Mouse (Mus musculus) heart, adult 9 months (tissue): Measurements from ENCODE around the gene Bank1.

Experiments used
- DNase-seq, 2 experiments: peaks; one replicate each; pipeline ENCODE4 v3.0.0; 2022; ENCODE audit warnings: low spot score in 2 of 2

The Bank1 gene

GRCm38 (mm10) chr3:136106452-136106851 lies 219.4 kb downstream of the Bank1 start:
- no peak for DNase-seq

GRCm38 (mm10) chr3:136103339-136103738 lies 222.5 kb downstream of the Bank1 start:
- no peak for DNase-seq

DNA sequence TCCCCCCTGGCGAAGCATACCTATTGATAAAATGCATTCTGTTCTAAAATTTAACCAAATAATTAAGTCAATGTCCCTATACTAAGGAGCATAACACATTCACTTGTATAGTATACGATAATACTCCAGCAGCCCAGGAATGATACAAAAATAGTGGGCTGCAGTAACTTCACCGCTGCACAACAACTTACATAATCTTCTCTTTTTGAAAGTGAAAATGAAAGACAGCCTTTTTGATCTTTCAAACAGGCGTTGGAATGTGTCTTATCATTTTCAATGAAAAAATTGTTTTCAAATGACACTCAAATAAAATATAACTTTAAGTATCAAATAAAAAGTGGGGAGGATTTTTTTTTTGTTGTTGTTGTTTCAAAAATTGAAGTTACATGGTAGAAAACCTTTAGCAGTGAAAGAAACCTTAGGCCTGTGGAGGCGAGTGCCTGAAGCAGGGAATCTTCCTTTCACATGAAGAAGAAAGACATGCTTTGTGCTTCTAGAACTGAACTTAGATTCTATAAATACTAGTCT lies 224.8 kb downstream of the Bank1 start:
- no peak for DNase-seq

- DNase-seq: no peak
Measured at GRCm38 (mm10) chr3:136100292-136100691, 225.6 kb downstream of the Bank1 start.

DNA sequence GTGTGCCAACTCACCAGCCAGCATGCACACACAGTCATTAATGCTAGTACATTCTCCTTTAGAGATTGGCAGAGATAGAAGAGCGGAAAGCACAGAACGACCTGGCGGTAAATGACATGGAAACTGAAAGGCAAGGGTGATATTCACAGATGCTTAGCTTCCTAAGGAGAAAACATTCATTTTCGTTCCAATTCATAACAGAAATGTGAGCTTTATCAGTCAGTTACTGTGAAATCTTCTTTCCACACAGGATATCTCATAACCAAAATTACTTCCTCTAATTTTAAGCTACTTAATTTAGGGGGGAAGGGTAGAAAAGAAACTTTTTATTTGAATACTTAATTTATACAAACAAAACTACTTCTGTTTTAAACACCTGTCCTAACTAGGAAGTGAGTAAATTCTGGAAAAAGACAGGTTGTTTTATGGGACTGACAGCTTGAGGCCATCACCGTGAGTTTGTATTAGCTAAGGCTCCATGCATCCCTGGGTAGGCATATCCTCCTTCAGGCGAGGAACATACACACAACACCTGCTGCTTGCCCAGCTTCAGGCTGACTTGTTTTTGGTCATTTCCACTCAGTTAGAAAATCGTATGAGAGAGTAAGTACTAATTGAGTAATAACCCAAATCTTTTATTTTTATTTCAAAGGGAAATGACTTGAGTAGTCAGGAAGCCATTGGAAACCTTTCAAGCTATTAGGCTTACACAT lies 238.8 kb downstream of the Bank1 start:
- DNase-seq: no peak

- DNase-seq: no peak
Measured at GRCm38 (mm10) chr3:136086431-136086830, 239.4 kb downstream of the Bank1 start.

- DNase-seq: no peak
Measured at GRCm38 (mm10) chr3:136085077-136085476, 240.8 kb downstream of the Bank1 start.

- no peak for DNase-seq
Measured at GRCm38 (mm10) chr3:136084066-136084465, 241.8 kb downstream of the Bank1 start.

DNA sequence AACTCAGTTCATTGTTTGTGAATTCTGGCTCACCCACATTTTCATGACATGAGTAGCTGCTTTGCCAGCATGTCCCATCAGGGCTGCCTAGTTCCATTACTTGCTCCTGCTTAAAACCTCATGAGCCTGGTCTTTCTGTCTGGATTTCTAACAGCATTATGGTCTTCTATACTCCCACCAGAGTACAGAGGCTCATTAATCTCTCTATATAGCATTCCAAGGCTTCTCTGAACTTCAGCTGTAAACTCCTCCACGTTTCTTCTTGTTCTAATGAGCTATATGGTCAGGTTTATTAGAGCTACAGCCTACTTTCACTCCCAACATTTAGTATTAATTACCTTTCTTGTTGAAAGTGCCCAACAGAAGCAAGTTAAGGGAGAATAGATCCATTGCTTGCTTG lies 244.6 kb downstream of the Bank1 start:
- DNase-seq: no peak

GRCm38 (mm10) chr3:136078535-136078934 lies 247.3 kb downstream of the Bank1 start:
- peak in 1 of 2 experiments; percentile 7 for DNase-seq

GRCm38 (mm10) chr3:136070394-136070793 lies 255.5 kb downstream of the Bank1 start:
- DNase-seq: no peak

- DNase-seq: no peak
Measured at GRCm38 (mm10) chr3:136061907-136062306, 264.0 kb downstream of the Bank1 start.

DNA sequence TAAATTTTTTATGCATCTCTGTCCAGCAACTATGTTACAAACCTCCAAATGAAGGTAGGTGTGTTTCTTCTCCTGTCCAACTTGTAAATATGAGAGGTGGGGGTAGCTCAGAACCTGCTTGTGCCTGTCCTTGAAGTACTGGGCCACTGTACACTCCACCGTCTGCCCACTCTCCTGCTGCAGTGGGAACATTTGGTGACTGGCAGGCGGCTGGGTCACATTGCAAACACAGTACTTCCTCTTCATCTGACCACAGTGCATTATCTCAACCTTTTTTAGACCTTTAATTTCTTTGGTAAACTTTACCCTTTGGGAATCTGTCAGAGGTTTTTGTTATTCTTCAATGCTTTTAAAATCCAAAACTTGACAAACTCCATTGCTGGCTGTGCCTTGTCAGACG lies 275.2 kb downstream of the Bank1 start:
- no peak for DNase-seq

GRCm38 (mm10) chr3:136050215-136050614 lies 275.7 kb downstream of the Bank1 start:
- no peak for DNase-seq

DNA sequence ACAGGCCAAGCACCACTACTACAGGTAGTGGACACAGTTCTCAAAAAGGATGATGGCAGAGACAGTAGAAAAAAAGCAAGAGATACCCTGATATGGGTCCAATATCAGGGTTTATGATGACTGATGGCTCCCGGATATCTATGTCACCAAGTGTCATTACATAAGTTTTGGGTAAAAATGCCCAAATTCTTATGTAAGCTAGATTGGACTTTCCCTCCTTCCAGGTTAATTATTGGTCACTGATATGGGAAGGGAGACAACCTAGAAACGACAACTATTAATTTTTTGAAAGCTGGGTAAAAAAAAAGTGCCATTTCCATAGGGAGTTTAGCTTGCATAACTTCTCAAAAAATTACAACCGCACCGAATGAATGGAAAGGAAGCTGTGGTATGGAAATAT lies 277.8 kb downstream of the Bank1 start:
- DNase-seq: no peak

GRCm38 (mm10) chr3:136045381-136045780 lies 280.5 kb downstream of the Bank1 start:
- no peak for DNase-seq

DNA sequence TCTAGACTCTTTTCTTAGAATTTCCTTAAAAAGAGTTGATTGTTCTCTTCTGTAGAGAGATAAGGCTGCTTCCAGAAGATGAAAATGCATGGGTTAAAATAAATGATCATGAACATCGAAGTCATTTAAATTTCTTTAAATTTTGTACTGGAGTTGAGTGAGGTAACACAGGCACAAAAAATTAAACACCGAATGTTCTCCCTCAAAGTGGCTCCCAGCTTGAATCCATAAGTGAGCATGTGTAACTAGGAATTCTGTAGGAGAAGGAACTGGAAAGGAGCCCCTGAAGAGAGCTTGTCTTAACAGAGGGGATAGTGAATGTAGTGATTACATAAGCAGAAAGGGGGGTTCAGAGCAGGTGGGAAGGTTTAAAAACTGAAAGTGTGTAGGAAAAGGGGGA lies 285.8 kb downstream of the Bank1 start:
- DNase-seq: no peak

DNA sequence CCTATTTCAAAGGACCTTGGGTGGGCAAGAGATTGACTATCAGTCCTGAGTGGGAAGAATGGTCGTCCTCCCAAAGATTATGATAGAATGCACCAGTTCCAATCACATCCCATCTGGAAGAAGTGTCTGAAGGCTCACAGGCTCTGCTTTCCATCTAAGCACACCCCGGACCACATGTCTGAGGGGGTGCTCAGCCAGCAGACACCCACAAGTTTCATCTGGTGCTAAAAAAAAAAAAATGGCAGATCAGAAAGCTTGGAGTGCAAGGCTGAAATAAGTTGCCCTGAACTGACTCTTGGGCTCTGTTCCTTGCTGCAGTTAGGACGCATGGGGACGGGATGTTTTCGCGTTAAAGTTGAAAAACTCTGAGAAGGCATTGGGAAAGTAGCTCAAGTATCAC lies 286.4 kb downstream of the Bank1 start:
- DNase-seq: no peak

GRCm38 (mm10) chr3:136037254-136037653 lies 288.6 kb downstream of the Bank1 start:
- no peak for DNase-seq

DNA sequence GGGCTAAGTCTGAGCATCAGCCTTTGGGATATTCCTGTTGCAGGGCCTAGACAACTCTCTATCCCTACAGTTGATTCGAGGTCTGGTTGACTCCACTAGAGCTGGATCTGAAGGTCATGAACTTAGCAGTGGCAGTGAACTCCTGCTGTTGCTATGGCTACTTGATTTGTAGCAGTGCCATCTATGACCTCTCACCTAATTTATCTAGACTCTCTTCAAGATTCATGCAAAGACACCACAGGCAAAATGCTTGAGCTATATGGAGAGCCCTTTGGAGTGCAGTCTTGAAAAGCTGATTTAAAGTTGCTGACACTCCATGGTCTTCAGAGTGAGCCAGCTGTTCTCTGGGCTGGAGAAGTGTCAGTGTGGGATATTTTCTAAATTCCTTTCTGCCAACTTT lies 290.1 kb downstream of the Bank1 start:
- no peak for DNase-seq

DNA sequence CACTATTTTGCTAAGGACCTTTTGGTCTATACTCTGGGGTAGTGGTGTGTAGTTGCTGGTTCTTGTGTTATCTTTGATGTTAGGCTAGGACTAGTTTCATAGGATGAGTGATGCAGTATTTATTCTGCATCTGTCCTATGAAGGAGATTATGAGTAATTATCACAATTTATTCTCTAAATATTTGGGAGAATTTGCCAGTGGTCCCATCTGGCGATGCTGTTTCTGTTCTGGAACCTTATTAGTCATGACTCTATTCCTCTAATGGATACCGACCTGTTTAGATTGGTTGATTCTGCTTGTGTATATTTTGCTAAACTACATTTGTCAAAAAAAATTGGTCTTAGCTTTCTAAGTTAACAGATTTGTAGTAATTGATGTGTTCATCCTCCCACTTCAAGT lies 301.0 kb downstream of the Bank1 start:
- no peak for DNase-seq

- DNase-seq: no peak
Measured at GRCm38 (mm10) chr3:136017517-136017916, 308.3 kb downstream of the Bank1 start.

DNA sequence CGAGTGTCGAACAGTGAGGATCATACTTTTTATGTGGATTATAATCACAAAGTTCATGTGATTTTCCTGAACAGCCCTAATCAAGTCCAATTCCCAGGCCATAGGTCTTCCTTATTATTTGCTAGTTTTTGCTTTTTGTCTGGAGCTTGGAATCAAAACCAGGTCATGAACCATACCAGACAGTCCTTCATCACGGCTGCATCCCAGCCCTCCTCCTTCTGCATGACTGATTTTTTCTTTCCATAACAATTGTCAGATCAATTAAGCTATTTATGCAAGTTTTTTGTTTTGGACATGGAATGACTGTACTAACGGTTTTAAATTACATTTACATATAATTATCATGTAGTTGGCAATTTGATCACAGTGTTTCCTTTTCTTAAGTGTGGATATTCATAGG lies 315.2 kb downstream of the Bank1 start:
- no peak for DNase-seq

GRCm38 (mm10) chr3:136007846-136008245 lies 318.0 kb downstream of the Bank1 start:
- DNase-seq: peak; percentile 3 to 20
